Mouse (Mus musculus): ENCODE data around the gene Gucy2g. TPM values are rescaled to one million over a fixed set of nuclear protein-coding genes. Genes with fewer than 3 reads are reported as not detected.

Gene Gucy2g
- total RNA-seq, 1 experiment from 2014 or later = not detected

DNA sequence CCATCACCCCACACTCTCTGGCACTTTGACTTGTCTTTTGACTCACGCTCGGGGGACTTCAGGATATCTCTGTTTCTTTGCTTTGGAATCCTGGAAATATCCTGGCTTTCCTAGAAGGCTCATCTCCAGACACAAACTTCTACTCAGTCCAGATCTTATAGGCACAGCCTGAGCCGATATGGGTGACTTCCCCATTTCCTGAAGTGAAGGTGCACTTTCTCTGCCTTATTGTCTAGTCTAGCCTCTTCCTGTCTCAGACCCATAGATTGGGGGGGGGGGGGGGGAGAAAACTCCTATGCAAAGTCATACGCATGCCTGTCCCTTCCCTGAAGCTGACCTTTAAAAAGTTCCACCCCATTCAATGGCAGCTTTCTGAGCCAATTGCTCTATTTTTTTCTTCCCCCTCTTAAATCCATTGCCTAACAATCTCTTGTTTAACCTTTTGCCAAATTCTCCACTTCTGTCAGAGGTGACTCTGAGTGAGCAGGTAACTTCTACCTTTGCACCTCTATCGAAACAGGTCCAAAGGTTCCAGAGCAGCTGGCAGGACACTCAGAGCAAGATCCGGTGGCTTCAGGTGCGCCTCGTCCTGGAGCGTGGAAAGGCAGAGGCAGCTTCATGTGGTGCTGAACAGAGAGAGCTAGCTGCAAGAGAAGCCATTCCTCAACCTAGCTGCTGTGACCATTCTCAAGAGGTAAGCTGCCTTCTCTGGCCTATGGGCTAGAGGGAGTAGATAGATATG, 10.5 kb upstream of the Gucy2g start, which contains the start of gene Acsl5:
Gene Acsl5, plus strand, starts transcription at position 556 of the 742 bp plus-strand sequence.
- no peak for ATAC-seq (ENCODE audit: extremely low read depth, insufficient number of reproducible peaks, low FRiP score, poor library complexity, severe bottlenecking)

- ATAC-seq (ENCODE audit: extremely low read depth, insufficient number of reproducible peaks, low FRiP score, poor library complexity, severe bottlenecking) = no peak
Observed at GRCm38 (mm10) chr19:55250451-55250850, 9.4 kb upstream of the Gucy2g start.

DNA sequence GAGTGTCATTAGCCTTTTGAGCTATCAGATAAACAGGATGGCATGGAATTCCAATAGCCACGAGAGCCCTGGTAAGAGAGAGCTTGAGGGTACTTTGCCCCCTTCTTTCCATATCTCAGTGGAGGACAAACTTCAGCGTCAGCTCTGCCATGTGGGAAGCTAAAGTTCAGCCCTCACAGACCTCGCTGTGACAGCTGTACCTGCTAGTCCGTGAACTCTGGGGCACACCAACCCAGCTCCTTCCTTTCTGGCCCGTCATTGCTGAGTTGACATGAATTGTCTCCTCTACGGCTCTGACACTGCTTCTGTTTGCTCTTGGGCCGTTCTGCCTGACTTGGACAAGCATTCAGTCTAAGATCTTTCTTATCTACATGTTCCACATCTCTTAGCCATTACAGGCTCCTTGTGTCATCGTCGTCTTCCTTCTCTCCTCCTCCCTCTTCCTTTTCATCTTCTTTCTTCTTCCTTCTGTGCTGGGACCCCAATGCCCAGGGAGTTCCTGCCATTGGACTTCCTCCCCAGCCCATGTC, 7.0 kb upstream of the Gucy2g start:
- ATAC-seq (ENCODE audit: extremely low read depth, insufficient number of reproducible peaks, low FRiP score, poor library complexity, severe bottlenecking) = no peak

DNA sequence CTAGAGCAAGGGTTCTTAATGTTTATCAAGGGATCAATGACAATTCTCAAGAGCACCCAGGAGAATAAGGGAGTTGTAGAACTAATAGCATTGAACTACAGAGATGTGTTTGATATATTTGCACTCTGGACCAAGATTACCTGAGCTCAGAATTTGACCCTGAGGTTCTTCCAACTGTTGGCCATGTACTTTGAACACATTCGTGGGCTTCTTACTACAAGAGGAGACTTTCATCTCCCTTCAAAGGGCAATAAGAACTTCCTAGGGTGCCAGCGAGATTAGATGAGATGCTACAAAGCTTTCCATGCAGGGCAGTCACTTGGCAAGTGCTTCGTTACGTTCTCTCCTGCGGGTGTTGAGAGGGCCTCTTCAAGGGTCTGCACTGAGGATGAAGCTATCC, 6.5 kb upstream of the Gucy2g start:
- no peak for ATAC-seq (ENCODE audit: extremely low read depth, insufficient number of reproducible peaks, low FRiP score, poor library complexity, severe bottlenecking)

DNA sequence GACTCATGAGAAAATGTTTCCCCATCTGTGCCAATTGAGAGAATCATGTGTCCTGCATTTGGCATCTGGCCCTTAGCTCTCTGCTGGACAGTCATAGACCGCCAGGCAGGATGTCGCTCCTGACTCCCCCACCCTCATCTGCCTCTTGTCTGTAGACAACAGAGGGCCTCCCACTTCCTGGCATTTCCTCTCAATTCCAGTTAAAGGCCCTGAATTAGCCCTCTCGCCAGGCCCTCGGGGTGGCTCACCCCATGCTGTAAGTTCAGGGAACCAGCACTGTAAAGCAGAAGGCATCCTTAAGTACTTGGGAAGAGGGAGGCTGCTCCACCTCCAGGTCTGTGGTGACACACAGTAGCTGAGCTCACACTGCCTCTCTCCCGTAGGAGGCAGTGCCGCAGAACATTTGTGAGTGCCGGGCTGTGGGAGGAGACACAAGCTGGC, 3.8 kb upstream of the Gucy2g start:
- ATAC-seq (ENCODE audit: extremely low read depth, insufficient number of reproducible peaks, low FRiP score, poor library complexity, severe bottlenecking) = 0 out of 2 replicates have a peak, but pooled peaks have one; percentile 9

GRCm38 (mm10) chr19:55239766-55240426, 1.1 kb downstream of the Gucy2g start:
- no peak for ATAC-seq (ENCODE audit: extremely low read depth, insufficient number of reproducible peaks, low FRiP score, poor library complexity, severe bottlenecking)

DNA sequence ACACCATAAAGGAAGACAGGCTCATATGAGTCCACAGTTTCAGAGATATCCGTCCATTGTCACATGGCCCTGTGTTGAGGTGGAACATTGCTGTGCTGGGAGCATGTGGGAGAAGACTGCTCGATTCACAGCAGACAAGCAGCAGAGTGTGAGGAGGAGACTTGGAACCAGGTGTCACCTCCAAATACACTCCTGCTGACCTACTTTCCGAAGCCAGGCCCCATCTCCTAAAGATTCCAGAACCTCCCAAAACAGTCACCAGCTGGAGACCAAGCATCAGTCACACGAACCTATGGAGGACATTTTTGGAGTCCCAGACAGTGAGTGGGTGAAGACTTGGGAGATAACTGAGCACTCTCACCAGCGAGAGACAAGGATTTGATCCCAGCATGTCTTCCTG, 4.5 kb downstream of the Gucy2g start:
- ATAC-seq (ENCODE audit: extremely low read depth, insufficient number of reproducible peaks, low FRiP score, poor library complexity, severe bottlenecking) = no peak

GRCm38 (mm10) chr19:55236026-55236425, 5.0 kb downstream of the Gucy2g start:
- ATAC-seq (ENCODE audit: extremely low read depth, insufficient number of reproducible peaks, low FRiP score, poor library complexity, severe bottlenecking) = no peak

GRCm38 (mm10) chr19:55232136-55232535, 8.9 kb downstream of the Gucy2g start:
- ATAC-seq (ENCODE audit: extremely low read depth, insufficient number of reproducible peaks, low FRiP score, poor library complexity, severe bottlenecking) = peak; percentile 86

DNA sequence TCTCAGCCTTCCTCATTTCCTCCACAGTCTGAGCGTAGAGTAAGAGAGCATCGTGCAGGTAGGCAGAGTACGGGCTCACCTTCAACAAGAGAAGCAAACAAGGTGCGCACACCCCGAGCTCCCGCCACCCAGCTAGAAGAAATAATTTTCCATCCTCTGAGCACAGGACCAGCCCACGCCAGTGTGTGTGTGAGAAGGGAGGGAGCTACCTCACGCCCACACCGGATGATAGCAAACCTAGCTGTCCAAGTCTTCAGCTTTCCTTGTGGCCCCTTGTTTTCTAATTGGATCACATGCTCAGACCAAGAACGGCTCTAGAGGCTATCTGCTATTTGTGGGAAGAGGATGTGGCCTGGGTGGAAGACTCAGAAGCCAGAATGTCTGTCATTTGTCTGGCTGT, 10.0 kb downstream of the Gucy2g start:
- ATAC-seq (ENCODE audit: extremely low read depth, insufficient number of reproducible peaks, low FRiP score, poor library complexity, severe bottlenecking) = no peak

DNA sequence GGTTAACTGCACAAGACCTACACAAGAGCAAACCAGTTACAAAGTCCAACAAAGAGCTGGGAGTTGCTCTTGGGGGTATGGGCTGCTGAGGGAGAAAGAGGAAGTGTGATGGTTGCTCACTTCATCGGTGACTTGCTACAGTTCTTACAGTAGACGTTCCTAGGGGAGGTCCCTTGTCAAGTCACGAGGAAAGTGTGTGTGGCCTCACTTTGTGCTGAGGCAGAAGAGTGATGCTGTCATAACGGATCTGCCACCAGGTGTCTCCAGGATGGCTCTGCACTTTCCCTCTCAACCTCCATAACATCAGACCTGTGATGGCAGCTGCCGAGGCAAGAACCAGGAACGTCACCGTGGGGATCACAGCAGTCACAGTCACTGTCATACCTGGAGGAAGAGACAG, 13.9 kb downstream of the Gucy2g start:
- ATAC-seq (ENCODE audit: extremely low read depth, insufficient number of reproducible peaks, low FRiP score, poor library complexity, severe bottlenecking) = peak; percentile 74

GRCm38 (mm10) chr19:55226621-55227020, 14.4 kb downstream of the Gucy2g start:
- ATAC-seq (ENCODE audit: extremely low read depth, insufficient number of reproducible peaks, low FRiP score, poor library complexity, severe bottlenecking) = no peak

DNA sequence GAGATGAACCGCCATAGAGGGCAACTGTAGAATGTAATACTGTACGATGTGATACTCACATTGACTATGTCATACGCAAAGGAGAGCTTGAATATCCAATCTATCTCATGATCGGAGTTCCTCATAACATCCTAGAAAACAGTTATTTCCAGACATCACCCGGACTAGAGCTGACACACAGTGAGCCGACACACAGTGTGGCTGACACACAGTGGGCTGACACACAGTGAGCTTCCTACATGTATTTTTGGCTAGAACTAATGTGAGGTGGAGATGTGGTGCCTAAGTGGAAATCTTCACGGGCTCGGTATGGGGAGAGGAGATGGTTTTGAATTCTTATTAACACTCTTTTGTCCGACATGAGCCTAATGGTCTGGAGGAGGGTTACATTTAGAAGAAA, 18.8 kb downstream of the Gucy2g start:
- no peak for ATAC-seq (ENCODE audit: extremely low read depth, insufficient number of reproducible peaks, low FRiP score, poor library complexity, severe bottlenecking)

DNA sequence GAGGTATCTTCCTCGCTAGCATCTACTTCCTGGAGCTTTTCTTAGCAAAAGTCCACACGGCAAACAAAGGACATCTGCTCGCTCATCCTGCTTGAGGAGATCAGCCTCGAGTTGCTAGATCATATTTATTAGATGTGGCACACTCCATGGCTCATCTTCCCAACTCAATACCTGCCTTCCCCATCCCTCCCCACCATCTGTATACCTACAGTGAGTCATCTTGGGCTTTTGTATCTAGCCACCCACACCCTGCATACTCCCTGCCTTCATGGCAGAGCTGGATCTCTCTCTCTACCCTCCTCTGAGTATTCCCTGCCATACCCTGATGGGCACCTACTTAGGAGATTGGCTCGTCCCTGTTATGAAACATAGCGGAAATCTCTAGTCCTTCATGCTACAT, 19.8 kb downstream of the Gucy2g start:
- ATAC-seq (ENCODE audit: extremely low read depth, insufficient number of reproducible peaks, low FRiP score, poor library complexity, severe bottlenecking) = no peak

- ATAC-seq (ENCODE audit: extremely low read depth, insufficient number of reproducible peaks, low FRiP score, poor library complexity, severe bottlenecking) = no peak
Observed at GRCm38 (mm10) chr19:55219359-55219758, 21.7 kb downstream of the Gucy2g start.

GRCm38 (mm10) chr19:55218741-55219221, 22.3 kb downstream of the Gucy2g start:
- ATAC-seq (ENCODE audit: extremely low read depth, insufficient number of reproducible peaks, low FRiP score, poor library complexity, severe bottlenecking) = no peak

- ATAC-seq (ENCODE audit: extremely low read depth, insufficient number of reproducible peaks, low FRiP score, poor library complexity, severe bottlenecking) = peak; percentile 71
Observed at GRCm38 (mm10) chr19:55218192-55218739, 22.8 kb downstream of the Gucy2g start.

GRCm38 (mm10) chr19:55217365-55217764, 23.7 kb downstream of the Gucy2g start:
- no peak for ATAC-seq (ENCODE audit: extremely low read depth, insufficient number of reproducible peaks, low FRiP score, poor library complexity, severe bottlenecking)

DNA sequence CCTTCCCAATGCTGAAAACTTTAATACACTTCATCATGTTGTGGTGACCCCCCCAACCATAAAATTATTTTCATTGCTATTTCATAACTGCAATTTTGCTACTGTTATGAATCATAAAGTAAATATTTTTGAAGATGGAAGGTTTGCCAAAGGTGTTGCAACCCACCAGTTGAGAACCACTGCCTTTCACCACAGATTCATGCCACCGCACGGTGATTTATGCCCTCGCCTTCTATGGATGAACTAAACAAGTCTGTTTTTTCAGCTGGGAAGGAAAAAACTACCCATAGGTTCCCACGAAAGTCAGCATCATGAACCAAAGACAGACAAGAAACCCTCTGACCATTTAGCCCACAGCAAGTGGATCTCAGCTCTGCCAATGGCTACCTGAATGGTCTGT, 24.2 kb downstream of the Gucy2g start:
- no peak for ATAC-seq (ENCODE audit: extremely low read depth, insufficient number of reproducible peaks, low FRiP score, poor library complexity, severe bottlenecking)

Data from neutrophil, adult 5-6 weeks (primary cell).